Mouse (Mus musculus): ENCODE results near the gene Bckdk. TPM values are rescaled to one million over a fixed set of nuclear protein-coding genes. Genes with fewer than 3 reads are reported as not detected.

Bckdk gene
- total and polyA plus RNA-seq, 2 experiments from 2014 or later: 131 to 196 TPM

DNA sequence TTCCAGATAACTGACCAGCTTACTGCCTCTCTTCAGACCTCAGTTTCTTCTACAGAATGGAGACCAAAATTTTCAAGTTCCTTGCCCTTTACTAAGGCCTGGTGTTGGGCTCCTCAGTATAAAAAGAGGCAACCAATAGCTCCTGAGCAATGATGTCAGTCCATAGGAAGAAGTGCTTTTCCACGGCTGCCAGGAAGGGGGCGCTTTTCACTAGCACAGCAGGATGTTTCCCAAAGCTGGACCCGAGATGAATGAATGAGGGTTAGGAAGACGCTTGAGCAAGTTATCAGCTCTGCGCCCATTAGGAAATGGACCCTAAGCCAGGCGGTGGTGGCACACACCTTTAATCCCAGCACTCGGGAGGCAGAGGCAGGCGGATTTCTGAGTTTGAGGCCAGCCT is 17.6 kb downstream of the Bckdk start:
- peaks cover 32% of the 10 kb centered on the region for H3K36me3 ChIP-seq (replicated peaks; ENCODE audit: control insufficient read depth, insufficient read depth, low read length)
- no peak overlapping the region for H3K4me2 ChIP-seq (ENCODE audit: low read depth, low read length)
- 0 out of 2 replicates have a peak, but pooled peaks have one; percentile 22 for TF ChIP-seq CTCF (IDR thresholded peaks at IDR 0.05; ENCODE audit: low read depth)
- no peak for TF ChIP-seq EP300 (IDR thresholded peaks at IDR 0.05; ENCODE audit: low read depth)
- no peaks in the 10 kb centered on the region for H3K27me3 ChIP-seq (ENCODE audit: control insufficient read depth, insufficient read depth, low read length)
- H3K4me3 ChIP-seq (ENCODE audit: low read depth, low read length): no peak overlapping the region
- H3K27ac ChIP-seq (ENCODE audit: low read depth): no peak overlapping the region
- ATAC-seq (ENCODE audit: insufficient read depth, low read depth) (no peak), DNase-seq (ENCODE audit: low spot score) (no peak)
- 61% methylated on average over 8 of the region's 8 CpGs for WGBS
- no peaks in the 10 kb centered on the region for H3K4me1 ChIP-seq (ENCODE audit: control insufficient read depth, insufficient read depth)
- no peaks in the 10 kb centered on the region for H3K9me3 ChIP-seq (replicated peaks; ENCODE audit: control insufficient read depth, low read length)
- H3K9ac ChIP-seq (replicated peaks; ENCODE audit: low read depth, low read length): no peak overlapping the region

DNA sequence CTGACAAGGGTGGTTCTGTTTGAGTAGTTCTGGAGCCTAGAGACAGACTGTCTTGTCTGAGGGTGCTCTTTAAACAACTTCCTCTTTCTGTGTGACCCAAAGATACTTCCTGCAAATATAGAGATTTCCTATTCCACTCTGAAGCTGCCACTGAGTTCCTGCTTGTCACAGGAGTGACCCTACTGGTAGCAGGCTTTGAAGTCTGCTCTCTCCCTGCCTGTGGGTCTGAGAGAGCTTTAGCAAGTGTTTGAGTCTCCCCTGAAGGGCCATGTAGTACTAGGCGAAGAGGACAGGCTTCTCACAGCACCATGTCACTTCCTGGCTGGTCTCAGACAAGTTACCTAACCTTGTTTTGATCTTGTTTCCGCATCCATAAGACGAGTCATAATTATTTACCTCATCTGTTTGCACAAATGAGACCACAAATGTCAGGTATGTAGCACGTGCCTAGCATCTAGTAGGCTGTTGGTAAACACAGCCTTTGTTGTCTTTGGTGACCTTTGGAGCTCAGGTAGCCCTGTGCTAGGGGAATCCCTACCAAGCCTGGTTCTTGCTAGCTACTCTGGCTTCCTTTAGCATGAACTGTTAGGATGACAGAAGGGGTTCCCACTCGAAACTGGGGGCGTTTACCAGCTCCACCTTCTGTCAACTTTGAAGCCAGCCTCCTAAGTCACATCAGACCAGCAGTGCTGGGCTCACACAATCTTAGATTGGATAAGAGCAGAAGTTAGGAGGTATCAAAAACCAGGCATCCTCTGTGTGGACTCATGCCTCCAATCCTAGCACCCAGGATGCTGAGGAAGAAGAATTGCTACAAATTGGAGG is 18.8 kb downstream of the Bckdk start:
- peaks cover 25% of the 10 kb centered on the region for H3K36me3 ChIP-seq (replicated peaks; ENCODE audit: control insufficient read depth, insufficient read depth, low read length)
- H3K9me3 ChIP-seq (replicated peaks; ENCODE audit: control insufficient read depth, low read length): no peaks in the 10 kb centered on the region
- 73% methylated on average over 6 of the region's 6 CpGs for WGBS
- ATAC-seq (ENCODE audit: insufficient read depth, low read depth): no peak
- no peak overlapping the region for H3K4me3 ChIP-seq (ENCODE audit: low read depth, low read length)
- TF ChIP-seq CTCF (IDR thresholded peaks at IDR 0.05; ENCODE audit: low read depth) (no peak), EP300 (IDR thresholded peaks at IDR 0.05; ENCODE audit: low read depth) (no peak)
- H3K27ac ChIP-seq (ENCODE audit: low read depth): no peak overlapping the region
- no peak overlapping the region for H3K4me2 ChIP-seq (ENCODE audit: low read depth, low read length)
- no peak for DNase-seq (ENCODE audit: low spot score)
- H3K4me1 ChIP-seq (ENCODE audit: control insufficient read depth, insufficient read depth): no peaks in the 10 kb centered on the region
- no peaks in the 10 kb centered on the region for H3K27me3 ChIP-seq (ENCODE audit: control insufficient read depth, insufficient read depth, low read length)
- H3K9ac ChIP-seq (replicated peaks; ENCODE audit: low read depth, low read length): no peak overlapping the region

DNA sequence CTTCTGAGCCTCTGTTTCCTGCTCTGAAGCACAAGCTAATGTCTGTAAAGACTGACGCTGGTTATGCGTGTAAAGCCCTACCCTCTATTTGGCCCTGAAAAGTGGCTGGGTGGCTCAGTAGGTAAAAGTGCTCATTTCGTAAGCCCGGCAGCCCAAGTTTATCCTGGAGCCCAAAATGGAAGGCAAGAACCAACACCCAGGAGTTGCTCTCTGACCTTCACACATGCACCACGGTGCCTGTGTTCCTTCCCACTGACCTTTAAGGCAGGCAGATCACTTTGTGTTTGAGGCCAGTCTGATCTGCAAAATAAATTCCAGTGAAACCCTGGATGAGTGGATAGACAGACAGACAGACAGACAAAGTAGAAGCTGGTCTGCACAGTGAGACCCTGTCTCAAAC is 19.8 kb downstream of the Bckdk start:
- no peak overlapping the region for H3K27ac ChIP-seq (ENCODE audit: low read depth)
- peaks cover 25% of the 10 kb centered on the region for H3K36me3 ChIP-seq (replicated peaks; ENCODE audit: control insufficient read depth, insufficient read depth, low read length)
- no peak overlapping the region for H3K4me3 ChIP-seq (ENCODE audit: low read depth, low read length)
- H3K4me2 ChIP-seq (ENCODE audit: low read depth, low read length): no peak overlapping the region
- DNase-seq (ENCODE audit: low spot score) (no peak), ATAC-seq (ENCODE audit: insufficient read depth, low read depth) (no peak)
- H3K9me3 ChIP-seq (replicated peaks; ENCODE audit: control insufficient read depth, low read length): no peaks in the 10 kb centered on the region
- no peaks in the 10 kb centered on the region for H3K27me3 ChIP-seq (ENCODE audit: control insufficient read depth, insufficient read depth, low read length)
- 91% methylated on average over 5 of the region's 5 CpGs for WGBS
- TF ChIP-seq CTCF (IDR thresholded peaks at IDR 0.05; ENCODE audit: low read depth) (no peak), EP300 (IDR thresholded peaks at IDR 0.05; ENCODE audit: low read depth) (no peak)
- H3K9ac ChIP-seq (replicated peaks; ENCODE audit: low read depth, low read length): no peak overlapping the region
- no peaks in the 10 kb centered on the region for H3K4me1 ChIP-seq (ENCODE audit: control insufficient read depth, insufficient read depth)

DNA sequence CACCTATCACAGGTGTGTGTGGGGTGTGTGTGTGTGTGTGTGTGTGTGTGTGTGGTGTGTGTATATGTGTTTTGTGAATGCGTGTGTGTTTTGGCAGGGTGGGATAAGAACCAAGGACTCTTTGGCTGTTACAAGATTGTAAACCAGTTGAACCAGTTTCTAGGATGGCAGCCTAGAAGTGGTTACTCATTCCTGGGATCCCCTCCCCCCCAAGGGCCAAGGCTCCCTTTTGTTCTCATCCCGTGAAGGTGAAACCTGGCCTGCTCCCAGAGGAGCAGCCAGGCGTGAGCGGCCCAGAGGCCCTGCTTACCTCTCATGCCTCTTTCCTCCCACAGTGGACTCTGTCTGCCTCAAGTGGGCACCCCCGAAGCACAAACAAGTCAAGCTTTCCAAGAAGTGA is 21.4 kb downstream of the Bckdk start:
- no peak overlapping the region for H3K27ac ChIP-seq (ENCODE audit: low read depth)
- ATAC-seq (ENCODE audit: insufficient read depth, low read depth): no peak
- H3K9me3 ChIP-seq (replicated peaks; ENCODE audit: control insufficient read depth, low read length): no peaks in the 10 kb centered on the region
- 0 out of 2 replicates have a peak, but pooled peaks cover 5% of the 10 kb centered on the region for H3K4me1 ChIP-seq (ENCODE audit: control insufficient read depth, insufficient read depth)
- 71% methylated on average over 5 of the region's 5 CpGs for WGBS
- no peak for DNase-seq (ENCODE audit: low spot score)
- 0 out of 2 replicates have a peak, but pooled peaks cover 4% of the 10 kb centered on the region for H3K27me3 ChIP-seq (ENCODE audit: control insufficient read depth, insufficient read depth, low read length)
- H3K4me2 ChIP-seq (ENCODE audit: low read depth, low read length): no peak overlapping the region
- peaks cover 25% of the 10 kb centered on the region for H3K36me3 ChIP-seq (replicated peaks; ENCODE audit: control insufficient read depth, insufficient read depth, low read length)
- H3K4me3 ChIP-seq (ENCODE audit: low read depth, low read length): no peak overlapping the region
- TF ChIP-seq EP300 (IDR thresholded peaks at IDR 0.05; ENCODE audit: low read depth) (no peak), CTCF (IDR thresholded peaks at IDR 0.05; ENCODE audit: low read depth) (no peak)
- no peak overlapping the region for H3K9ac ChIP-seq (replicated peaks; ENCODE audit: low read depth, low read length)

DNA sequence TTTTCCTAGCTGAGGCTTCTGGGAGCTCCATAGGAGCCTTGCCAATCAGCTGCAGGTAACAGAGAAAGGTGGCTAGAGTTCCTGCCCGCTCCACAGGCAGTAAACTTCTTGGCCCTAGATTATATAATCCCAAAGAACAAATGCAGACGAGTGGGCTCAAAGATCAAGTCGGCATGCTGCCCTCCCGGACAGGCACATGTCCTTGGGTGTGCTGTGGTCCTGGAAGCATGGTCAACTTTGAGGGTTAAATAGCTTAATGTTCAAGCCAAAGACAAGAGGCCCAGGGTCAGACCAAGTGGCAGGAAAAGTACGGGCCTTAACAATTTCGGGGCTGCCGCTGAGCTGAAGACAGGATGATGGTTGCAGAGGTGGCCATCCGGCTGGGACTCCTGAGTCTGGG is 22.2 kb downstream of the Bckdk start:
- TF ChIP-seq EP300 (IDR thresholded peaks at IDR 0.05; ENCODE audit: low read depth): no peak
- TF ChIP-seq CTCF (IDR thresholded peaks at IDR 0.05; ENCODE audit: low read depth): no peak
- H3K36me3 ChIP-seq (replicated peaks; ENCODE audit: control insufficient read depth, insufficient read depth, low read length): peaks cover 21% of the 10 kb centered on the region
- H3K4me1 ChIP-seq (ENCODE audit: control insufficient read depth, insufficient read depth): 0 out of 2 replicates have a peak, but pooled peaks cover 5% of the 10 kb centered on the region
- no peak overlapping the region for H3K27ac ChIP-seq (ENCODE audit: low read depth)
- ATAC-seq (ENCODE audit: insufficient read depth, low read depth) (no peak), DNase-seq (ENCODE audit: low spot score) (no peak)
- WGBS: 93% methylated on average over 8 of the region's 8 CpGs
- H3K9me3 ChIP-seq (replicated peaks; ENCODE audit: control insufficient read depth, low read length): no peaks in the 10 kb centered on the region
- 0 out of 2 replicates have a peak, but pooled peaks cover 4% of the 10 kb centered on the region for H3K27me3 ChIP-seq (ENCODE audit: control insufficient read depth, insufficient read depth, low read length)
- no peak overlapping the region for H3K9ac ChIP-seq (replicated peaks; ENCODE audit: low read depth, low read length)
- H3K4me3 ChIP-seq (ENCODE audit: low read depth, low read length): no peak overlapping the region
- no peak overlapping the region for H3K4me2 ChIP-seq (ENCODE audit: low read depth, low read length)

Data from heart, postnatal 0 days (tissue).